8 mouse cellular contexts compared by ENCODE assay signal in genomic region chr4:43267323-43267658, GRCm38 (mm10). TPM values are rescaled to one million over a fixed set of nuclear protein-coding genes. Genes with fewer than 3 reads are reported as not detected.
DNase-seq lines count a peak whose midpoint lies in the region; ATAC-seq lines count a peak whose summit lies in the region.

No protein-coding gene starts in this region.

- H3K4me3 ChIP-seq in kidney, embryonic 14.5 days (ENCODE audit: low read length): peak overlapping the region; percentile 38; the same call in 1 of the 2 replicates
- no peak overlapping the region for H3K4me3 ChIP-seq in embryonic facial prominence, embryonic 11.5 days (ENCODE audit: low read depth, low read length)
- H3K4me3 ChIP-seq in hindbrain, embryonic 16.5 days (ENCODE audit: low read length): peak overlapping the region; percentile 27
- H3K4me3 ChIP-seq in midbrain, embryonic 14.5 days (replicated peaks; ENCODE audit: low read depth, low read length): peak overlapping the region; percentile 36

- no peak overlapping the region for H3K27ac ChIP-seq in kidney, embryonic 14.5 days (ENCODE audit: low read depth, low read length)
- no peak overlapping the region for H3K27ac ChIP-seq in embryonic facial prominence, embryonic 11.5 days (replicated peaks; ENCODE audit: low read depth, low read length)
- H3K27ac ChIP-seq in hindbrain, embryonic 16.5 days (ENCODE audit: low read depth, low read length): no peak overlapping the region
- peak overlapping the region; percentile 46; the same call in 1 of the 2 replicates for H3K27ac ChIP-seq in midbrain, embryonic 14.5 days (replicated peaks; ENCODE audit: low read depth, low read length)

- no peak overlapping the region for H3K9ac ChIP-seq in kidney, embryonic 14.5 days (ENCODE audit: low read depth, low read length)
- H3K9ac ChIP-seq in embryonic facial prominence, embryonic 11.5 days (replicated peaks; ENCODE audit: low read length): peak overlapping the region; percentile 59; the same call in 1 of the 2 replicates
- H3K9ac ChIP-seq in hindbrain, embryonic 16.5 days (ENCODE audit: low read depth, low read length): no peak overlapping the region
- peak overlapping the region; percentile 29; the same call in 1 of the 2 replicates for H3K9ac ChIP-seq in midbrain, embryonic 14.5 days (replicated peaks; ENCODE audit: low read length)

- DNase-seq in kidney, adult 11 months: no peak
- no peak for DNase-seq in embryonic facial prominence, embryonic 11.5 days (ENCODE audit: low spot score)
- DNase-seq in midbrain, embryonic 14.5 days: no peak
- no peak for DNase-seq in embryo, embryonic 10.5 days (ENCODE audit: low spot score)
- no peak for DNase-seq in gastrocnemius, postnatal 36 days
- DNase-seq in ovary, postnatal 10 days (ENCODE audit: low spot score): no peak

- H3K27me3 ChIP-seq in kidney, embryonic 14.5 days (ENCODE audit: control insufficient read depth, insufficient read depth, low read length): no peaks in the 10 kb centered on the region
- no peaks in the 10 kb centered on the region for H3K27me3 ChIP-seq in embryonic facial prominence, embryonic 11.5 days (ENCODE audit: control insufficient read depth, insufficient read depth, low read length)
- H3K27me3 ChIP-seq in hindbrain, embryonic 16.5 days (replicated peaks; ENCODE audit: control insufficient read depth, insufficient read depth, low read length): no peaks in the 10 kb centered on the region
- H3K27me3 ChIP-seq in midbrain, embryonic 14.5 days (ENCODE audit: control insufficient read depth, insufficient read depth, low read length): no peaks in the 10 kb centered on the region

- intact Hi-C loops in gastrocnemius, postnatal 36 days (cut with DNase I): loop anchor here (1.0 kb wide), 1 partner anchor 152 kb away; no protein-coding TSS in a partner anchor

- no peaks in the 10 kb centered on the region for H3K9me3 ChIP-seq in kidney, embryonic 14.5 days (ENCODE audit: control insufficient read depth, low read length)
- H3K9me3 ChIP-seq in embryonic facial prominence, embryonic 11.5 days (replicated peaks; ENCODE audit: control insufficient read depth, low read length): no peaks in the 10 kb centered on the region
- no peaks in the 10 kb centered on the region for H3K9me3 ChIP-seq in hindbrain, embryonic 16.5 days (ENCODE audit: control insufficient read depth, low read length)
- no peaks in the 10 kb centered on the region for H3K9me3 ChIP-seq in midbrain, embryonic 14.5 days (ENCODE audit: control insufficient read depth, low read length)

- 13% methylated on average over 2 of the region's 2 CpGs for WGBS in kidney, embryonic 14.5 days
- WGBS in embryonic facial prominence, embryonic 11.5 days: 18% methylated on average over 2 of the region's 2 CpGs
- 3% methylated on average over 2 of the region's 2 CpGs for WGBS in hindbrain, embryonic 16.5 days
- WGBS in midbrain, embryonic 14.5 days: 12% methylated on average over 2 of the region's 2 CpGs

- ATAC-seq in kidney, embryonic 14.5 days (ENCODE audit: low FRiP score, low TSS enrichment): no peak
- no peak for ATAC-seq in embryonic facial prominence, embryonic 11.5 days (replicated peaks; ENCODE audit: insufficient number of reproducible peaks, low FRiP score, low TSS enrichment, low read depth)
- no peak for ATAC-seq in hindbrain, embryonic 16.5 days
- no peak for ATAC-seq in midbrain, embryonic 14.5 days (ENCODE audit: low FRiP score, low TSS enrichment)

- H3K36me3 ChIP-seq in kidney, embryonic 14.5 days (ENCODE audit: control insufficient read depth, insufficient read depth, low read length): no peaks in the 10 kb centered on the region
- H3K36me3 ChIP-seq in embryonic facial prominence, embryonic 11.5 days (replicated peaks; ENCODE audit: control insufficient read depth, insufficient read depth, low read depth, low read length): no peaks in the 10 kb centered on the region
- no peaks in the 10 kb centered on the region; the same call in 1 of the 2 replicates for H3K36me3 ChIP-seq in hindbrain, embryonic 16.5 days (ENCODE audit: control insufficient read depth, insufficient read depth, low read length)
- H3K36me3 ChIP-seq in midbrain, embryonic 14.5 days (ENCODE audit: control insufficient read depth, insufficient read depth, low read length): peaks cover 5% of the 10 kb centered on the region; the same call in 1 of the 2 replicates

- no peaks in the 10 kb centered on the region for H3K4me1 ChIP-seq in kidney, embryonic 14.5 days (ENCODE audit: control insufficient read depth, insufficient read depth, low read length)
- H3K4me1 ChIP-seq in embryonic facial prominence, embryonic 11.5 days (ENCODE audit: control insufficient read depth, insufficient read depth, low read length): no peaks in the 10 kb centered on the region
- peaks cover 6% of the 10 kb centered on the region; the same call in 1 of the 2 replicates for H3K4me1 ChIP-seq in hindbrain, embryonic 16.5 days (ENCODE audit: control insufficient read depth, insufficient read depth, low read depth, low read length)
- peaks cover 6% of the 10 kb centered on the region for H3K4me1 ChIP-seq in midbrain, embryonic 14.5 days (ENCODE audit: control insufficient read depth, insufficient read depth, low read length)

- H3K4me2 ChIP-seq in kidney, embryonic 14.5 days (replicated peaks; ENCODE audit: low read depth, low read length): peak overlapping the region; percentile 64
- H3K4me2 ChIP-seq in embryonic facial prominence, embryonic 11.5 days (ENCODE audit: low read depth, low read length): peak overlapping the region; percentile 25
- H3K4me2 ChIP-seq in hindbrain, embryonic 16.5 days (ENCODE audit: low read length): peak overlapping the region; percentile 51
- H3K4me2 ChIP-seq in midbrain, embryonic 14.5 days (ENCODE audit: low read length): peak overlapping the region; percentile 58

RNA-seq across cellular contexts. Expression of gene Atp8b5, which starts 0.3 kb away (rescaled TPM):
- polyA plus RNA-seq in kidney, embryonic 14.5 days (2014; fragmentation: Nextera tagmentation; extraction: Ambion mirVana): 0.31 and 0.43 TPM in 2 replicates
- polyA plus RNA-seq in embryonic facial prominence, embryonic 11.5 days (2014; fragmentation: Nextera tagmentation; extraction: Ambion mirVana): 0.40 and 0.58 TPM in 2 replicates
- 0.60 and 1.2 TPM in 2 replicates for polyA plus RNA-seq in hindbrain, embryonic 16.5 days (2015; fragmentation: Nextera tagmentation; extraction: Ambion mirVana)
- polyA plus RNA-seq in midbrain, embryonic 14.5 days (2014; fragmentation: Nextera tagmentation; extraction: Ambion mirVana): 0.23 and 0.57 TPM in 2 replicates
- total RNA-seq in gastrocnemius, postnatal 36 days (2021): not detected

Comparison
In these comparisons a context has a peak if more than half of its experiments do, and no peak if none do; other contexts are left out.
1. H3K9ac ChIP-seq: peak in embryonic facial prominence, embryonic 11.5 days (single experiment) and midbrain, embryonic 14.5 days (single experiment); none in kidney, embryonic 14.5 days (single experiment) and hindbrain, embryonic 16.5 days (single experiment).
2. Peak in every context shown above with its lines, with median percentiles within 50 percentile points of each other: H3K4me2 ChIP-seq.